Mouse (Mus musculus) thymus, adult 2 months (tissue): ENCODE measurements around the gene Polr2i.

Experiments
- CTCF ChIP-seq: fragments of 200-500 bp; IDR thresholded peaks from 2 replicates; pipeline ENCODE4 v1.5.1; 2012; ENCODE audit warnings: mild to moderate bottlenecking, control low read depth, low read length, moderate library complexity, borderline replicate concordance; ENCODE audit not compliant: control insufficient read depth, poor library complexity, insufficient read depth; ENCODE audit errors: extremely low read depth
- POLR2A ChIP-seq: fragments of 200-500 bp; IDR thresholded peaks from 2 replicates; pipeline ENCODE4 v1.6.1; 2012; ENCODE audit warnings: mild to moderate bottlenecking, low read length, control low read depth, moderate library complexity; ENCODE audit not compliant: control insufficient read depth, poor library complexity, insufficient read depth; ENCODE audit errors: extremely low read depth

DNA sequence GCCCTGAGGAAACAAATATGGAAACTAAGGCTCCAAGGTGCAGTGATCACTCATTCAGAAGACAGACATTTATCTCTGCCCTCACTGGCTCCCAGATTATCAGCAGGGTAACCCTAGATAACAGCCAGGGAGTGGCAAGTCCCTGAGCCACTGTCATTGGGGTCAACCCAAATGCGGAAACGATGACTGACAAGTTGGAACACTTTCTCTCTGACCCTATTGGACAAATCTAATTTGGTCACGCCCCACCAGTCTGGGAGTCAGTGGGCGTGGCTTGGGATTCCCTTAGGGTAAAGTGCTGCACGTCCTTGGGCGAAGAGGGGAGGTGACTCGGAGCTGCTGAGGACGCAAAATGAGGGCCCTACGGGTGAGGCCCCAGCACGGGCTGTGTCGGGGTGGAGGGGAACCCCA, 47.9 kb upstream of the Polr2i start, which contains the start of gene Cox7a1:
- TF ChIP-seq CTCF (no peak), POLR2A (peak; percentile 31; the same call in 1 of the 2 replicates)
